Mouse (Mus musculus) adrenal gland, postnatal 0 days (tissue): ENCODE measurements around the gene Mphosph8. TPM values are rescaled to one million over a fixed set of nuclear protein-coding genes. Genes with fewer than 3 reads are reported as not detected.

Experiments used
- polyA plus RNA-seq: library from polyadenylated mRNA; unstranded; fragments of >200 nt; fragmentation: Nextera tagmentation; extraction: Ambion mirVana; gene quantifications from 2 replicates; pipeline ENCODE4 v1.2.1, GENCODE M21; 2015

The Mphosph8 gene
- polyA plus RNA-seq = 17.7 and 24.5 TPM in 2 replicates

GRCm38 (mm10) chr14:56667969-56668802 is at the start of gene Mphosph8:
Gene Mphosph8 (plus strand): TSS chr14:56668248.

Other genes with a start within 250 kb of the Mphosph8 start
- 3.7 and 5.8 TPM in 2 replicates for gene Cenpj, start 92.8 kb upstream of the Mphosph8 start, polyA plus RNA-seq
- gene Parp4, start 92.6 kb upstream of the Mphosph8 start, polyA plus RNA-seq = 8.1 and 11.9 TPM in 2 replicates
- gene Pspc1, start 110.1 kb downstream of the Mphosph8 start, polyA plus RNA-seq = 11.4 and 14.9 TPM in 2 replicates
- gene Zmym5, start 143.5 kb downstream of the Mphosph8 start, polyA plus RNA-seq = 25.9 and 32.7 TPM in 2 replicates
- gene Zmym2, start 218.4 kb downstream of the Mphosph8 start, polyA plus RNA-seq = 19.7 and 20.2 TPM in 2 replicates